Mouse (Mus musculus) limb, embryonic 14.5 days (tissue): Measurements from ENCODE around the gene Tepp. TPM values are rescaled to one million over a fixed set of nuclear protein-coding genes. Genes with fewer than 3 reads are reported as not detected.

Source experiments
- ATAC-seq: fragments of 200-750 bp; cut with Nextera tagmentation; 2 replicates; pipeline ENCODE4 v1.8.0; 2017; ENCODE audit warnings: low read depth, moderate number of reproducible peaks, moderate TSS enrichment; ENCODE audit not compliant: low FRiP score
- DNase-seq: peaks from one replicate; pipeline ENCODE4 v3.0.0-alpha.2; 2015; ENCODE audit warnings: low spot score
- H3K27ac ChIP-seq: fragments of 300-500 bp; sonication (generic); replicated peaks from 2 replicates; pipeline ENCODE4 v1.5.1; 2014; ENCODE audit warnings: low read depth, mild to moderate bottlenecking, low read length, moderate library complexity, mixed read lengths
- H3K27me3 ChIP-seq: fragments of 300-500 bp; sonication (generic); 2 replicates; pipeline ENCODE4 v1.6.1; 2014; ENCODE audit warnings: low read length, mixed read lengths; ENCODE audit not compliant: control insufficient read depth, insufficient read depth
- H3K36me3 ChIP-seq: fragments of 300-500 bp; sonication (generic); 2 replicates; pipeline ENCODE4 v1.6.1; 2014; ENCODE audit warnings: mild to moderate bottlenecking, low read length, moderate library complexity, mixed read lengths; ENCODE audit not compliant: control insufficient read depth, insufficient read depth
- H3K4me1 ChIP-seq: fragments of 300-500 bp; sonication (generic); 2 replicates; pipeline ENCODE4 v1.6.1; 2014; ENCODE audit warnings: antibody characterized with exemption, low read length, mixed read lengths; ENCODE audit not compliant: control insufficient read depth, insufficient read depth
- H3K4me2 ChIP-seq: fragments of 300-500 bp; sonication (generic); replicated peaks from 2 replicates; pipeline ENCODE4 v1.6.1; 2014; ENCODE audit warnings: low read depth, mild to moderate bottlenecking, low read length, moderate library complexity; ENCODE audit not compliant: severe bottlenecking
- H3K4me3 ChIP-seq: fragments of 300-500 bp; sonication (generic); replicated peaks from 2 replicates; pipeline ENCODE4 v1.5.1; 2014; ENCODE audit warnings: low read length
- H3K9ac ChIP-seq: fragments of 300-500 bp; sonication (generic); 2 replicates; pipeline ENCODE4 v1.6.1; 2014; ENCODE audit warnings: mild to moderate bottlenecking, low read depth, low read length, moderate library complexity; ENCODE audit not compliant: severe bottlenecking
- H3K9me3 ChIP-seq: fragments of 300-500 bp; sonication (generic); 2 replicates; pipeline ENCODE4 v1.6.1; 2016; ENCODE audit warnings: low read length; ENCODE audit not compliant: control insufficient read depth
- POLR2A ChIP-seq: fragments of 200-500 bp; IDR thresholded peaks from 2 replicates; pipeline ENCODE4 v1.8.0; 2012; ENCODE audit warnings: inconsistent platforms, mild to moderate bottlenecking, moderate library complexity, borderline replicate concordance; ENCODE audit not compliant: insufficient read depth, insufficient read length; ENCODE audit errors: extremely low read depth
- WGBS: fragments of 180-500 bp; shearing (Covaris S2); extraction: QIAGEN DNeasy Blood & Tissue Kit; methylation state at CpG from one replicate; pipeline ENCODE4 v1.1.7; 2014; 5-methylcytosine and 5-hydroxymethylcytosine counted together
- polyA plus RNA-seq, 2 experiments: library from polyadenylated mRNA; depleted of rRNA in 1 of 2; stranded (reverse) in 1 of 2; unstranded in 1 of 2; fragments of >200 nt; fragmentation: Nextera tagmentation in 1 of 2; extraction: Ambion mirVana in 1 of 2; gene quantifications; 2 replicates each; pipeline versions ENCODE4 v1.2.1 to v1.2.3; 2012 to 2014

The Tepp gene
- polyA plus RNA-seq, 2 experiments, result 1.3 TPM; not detected in 1

- ATAC-seq (no peak), DNase-seq (no peak)
- Histone ChIP-seq H3K4me3 (no peak overlapping the region), H3K4me1 (no peaks in the 10 kb centered on the region), H3K27ac (no peak overlapping the region), H3K9me3 (no peaks in the 10 kb centered on the region), H3K27me3 (no peaks in the 10 kb centered on the region), H3K9ac (no peak overlapping the region), H3K36me3 (no peaks in the 10 kb centered on the region), H3K4me2 (no peak overlapping the region)
- TF ChIP-seq POLR2A, result no peak
- 51% methylated on average over 6 of the region's 6 CpGs for WGBS
Measured at GRCm38 (mm10) chr8:95289066-95289650, 21.2 kb upstream of the Tepp start.

GRCm38 (mm10) chr8:95293172-95293571 is 17.2 kb upstream of the Tepp start:
- no peak overlapping the region; the same call in 1 of the 2 replicates for H3K4me2 ChIP-seq
- no peaks in the 10 kb centered on the region for H3K9me3 ChIP-seq
- H3K4me1 ChIP-seq, result no peaks in the 10 kb centered on the region
- no peaks in the 10 kb centered on the region for H3K27me3 ChIP-seq
- H3K36me3 ChIP-seq, result no peaks in the 10 kb centered on the region
- no peak overlapping the region for H3K4me3 ChIP-seq
- no peak for TF ChIP-seq POLR2A
- ATAC-seq (no peak), DNase-seq (peak; percentile 68)
- no peak overlapping the region for H3K27ac ChIP-seq
- no peak overlapping the region for H3K9ac ChIP-seq
- WGBS, result 67% methylated on average over 11 of the region's 11 CpGs

GRCm38 (mm10) chr8:95293891-95294290 is 16.5 kb upstream of the Tepp start:
- Histone ChIP-seq H3K36me3 (no peaks in the 10 kb centered on the region), H3K4me2 (no peak overlapping the region), H3K4me3 (no peak overlapping the region), H3K4me1 (no peaks in the 10 kb centered on the region), H3K9me3 (no peaks in the 10 kb centered on the region), H3K27me3 (no peaks in the 10 kb centered on the region), H3K27ac (no peak overlapping the region), H3K9ac (0 out of 2 replicates have a peak overlapping the region, but pooled peaks have one; percentile 25)
- DNase-seq (peak; percentile 27), ATAC-seq (peak; percentile 37; the same call in 1 of the 2 replicates)
- TF ChIP-seq POLR2A, result no peak
- 68% methylated on average over 7 of the region's 7 CpGs for WGBS

GRCm38 (mm10) chr8:95302410-95302809 is 8.0 kb upstream of the Tepp start:
- Histone ChIP-seq H3K9me3 (no peaks in the 10 kb centered on the region), H3K9ac (no peak overlapping the region), H3K27me3 (no peaks in the 10 kb centered on the region), H3K4me2 (no peak overlapping the region), H3K4me1 (no peaks in the 10 kb centered on the region), H3K4me3 (no peak overlapping the region), H3K27ac (no peak overlapping the region), H3K36me3 (no peaks in the 10 kb centered on the region)
- 19% methylated on average over 5 of the region's 5 CpGs for WGBS
- ATAC-seq, result no peak
- DNase-seq, result peak; percentile 34
- TF ChIP-seq POLR2A, result no peak

- DNase-seq (no peak), ATAC-seq (no peak)
- no peak overlapping the region for H3K9ac ChIP-seq
- no peaks in the 10 kb centered on the region for H3K36me3 ChIP-seq
- H3K27ac ChIP-seq, result no peak overlapping the region
- no peak overlapping the region for H3K4me3 ChIP-seq
- no peaks in the 10 kb centered on the region for H3K9me3 ChIP-seq
- no peak overlapping the region for H3K4me2 ChIP-seq
- no peak for TF ChIP-seq POLR2A
- H3K27me3 ChIP-seq, result no peaks in the 10 kb centered on the region
- H3K4me1 ChIP-seq, result no peaks in the 10 kb centered on the region
- 66% methylated on average over 4 of the region's 4 CpGs for WGBS
Measured at GRCm38 (mm10) chr8:95305526-95305925, 4.8 kb upstream of the Tepp start.
